Mouse (Mus musculus): ENCODE measurements around the gene Gjc1.
A peak's percentile ranks its signal among the peaks of the same experiment; 100 is the strongest.

Gjc1 gene

GRCm38 (mm10) chr11:102771916-102772714, 47.4 kb downstream of the Gjc1 start:
- DNase-seq (ENCODE audit: low spot score in 2 of 2): no peak

- no peak for DNase-seq (ENCODE audit: low spot score in 2 of 2)
Observed at GRCm38 (mm10) chr11:102770662-102771435, 48.7 kb downstream of the Gjc1 start.

GRCm38 (mm10) chr11:102769993-102770661, 49.4 kb downstream of the Gjc1 start:
- DNase-seq (ENCODE audit: low spot score in 2 of 2): no peak

- no peak for DNase-seq (ENCODE audit: low spot score in 2 of 2)
Observed at GRCm38 (mm10) chr11:102769141-102769540, 50.4 kb downstream of the Gjc1 start.

GRCm38 (mm10) chr11:102767055-102767670, 52.3 kb downstream of the Gjc1 start:
- no peak for DNase-seq (ENCODE audit: low spot score in 2 of 2)

GRCm38 (mm10) chr11:102765416-102765815, 54.1 kb downstream of the Gjc1 start:
- DNase-seq (ENCODE audit: low spot score in 2 of 2): no peak

GRCm38 (mm10) chr11:102763009-102763767, 56.3 kb downstream of the Gjc1 start:
- no peak for DNase-seq (ENCODE audit: low spot score in 2 of 2)

GRCm38 (mm10) chr11:102762248-102762647, 57.3 kb downstream of the Gjc1 start:
- no peak for DNase-seq (ENCODE audit: low spot score in 2 of 2)

GRCm38 (mm10) chr11:102761309-102762210, 57.9 kb downstream of the Gjc1 start, which contains the start of gene Adam11:
Gene Adam11 (plus strand): TSS chr11:102761439.
- no peak for DNase-seq (ENCODE audit: low spot score in 2 of 2)

- DNase-seq (ENCODE audit: low spot score in 2 of 2): no peak
Observed at GRCm38 (mm10) chr11:102760805-102761308, 58.6 kb downstream of the Gjc1 start.

- no peak for DNase-seq (ENCODE audit: low spot score in 2 of 2)
Observed at GRCm38 (mm10) chr11:102758977-102759376, 60.5 kb downstream of the Gjc1 start.

- no peak for DNase-seq (ENCODE audit: low spot score in 2 of 2)
Observed at GRCm38 (mm10) chr11:102755391-102755790, 64.1 kb downstream of the Gjc1 start.

- DNase-seq (ENCODE audit: low spot score in 2 of 2): no peak
Observed at GRCm38 (mm10) chr11:102754416-102754815, 65.1 kb downstream of the Gjc1 start.

GRCm38 (mm10) chr11:102753591-102754324, 65.7 kb downstream of the Gjc1 start:
- DNase-seq (ENCODE audit: low spot score in 2 of 2): peak in 1 of 2 experiments; percentile 49

GRCm38 (mm10) chr11:102752896-102753590, 66.5 kb downstream of the Gjc1 start:
- peak in 1 of 2 experiments; percentile 39 for DNase-seq (ENCODE audit: low spot score in 2 of 2)

- DNase-seq (ENCODE audit: low spot score in 2 of 2): no peak
Observed at GRCm38 (mm10) chr11:102749712-102750111, 69.8 kb downstream of the Gjc1 start.
